Mouse (Mus musculus): ENCODE data around the gene Slc35f1.
"Not testable (repeated sequence)": the region's sequence is repeated elsewhere in the genome, so short reads cannot be mapped to it uniquely, and the experiment has no call there.

Slc35f1 gene

GRCm38 (mm10) chr10:52787075-52787474, 96.7 kb downstream of the Slc35f1 start:
- DNase-seq (ENCODE audit: low spot score), result no peak

GRCm38 (mm10) chr10:52791560-52791959, 101.2 kb downstream of the Slc35f1 start:
- no peak for DNase-seq (ENCODE audit: low spot score)

GRCm38 (mm10) chr10:52797454-52797853, 107.1 kb downstream of the Slc35f1 start:
- no peak for DNase-seq (ENCODE audit: low spot score)

- no peak for DNase-seq (ENCODE audit: low spot score)
Measured at GRCm38 (mm10) chr10:52807808-52808207, 117.5 kb downstream of the Slc35f1 start.

GRCm38 (mm10) chr10:52812861-52813260, 122.5 kb downstream of the Slc35f1 start:
- DNase-seq (ENCODE audit: low spot score), result no peak

GRCm38 (mm10) chr10:52814358-52814757, 124.0 kb downstream of the Slc35f1 start:
- no peak for DNase-seq (ENCODE audit: low spot score)

GRCm38 (mm10) chr10:52819661-52820060, 129.3 kb downstream of the Slc35f1 start:
- DNase-seq (ENCODE audit: low spot score), result no peak

GRCm38 (mm10) chr10:52822909-52823308, 132.6 kb downstream of the Slc35f1 start:
- no peak for DNase-seq (ENCODE audit: low spot score)

- DNase-seq (ENCODE audit: low spot score), result no peak
Measured at GRCm38 (mm10) chr10:52825746-52826145, 135.4 kb downstream of the Slc35f1 start.

- no peak for DNase-seq (ENCODE audit: low spot score)
Measured at GRCm38 (mm10) chr10:52840819-52841218, 150.5 kb downstream of the Slc35f1 start.

GRCm38 (mm10) chr10:52851994-52852393, 161.7 kb downstream of the Slc35f1 start:
- no peak for DNase-seq (ENCODE audit: low spot score)

GRCm38 (mm10) chr10:52860851-52861250, 170.5 kb downstream of the Slc35f1 start:
- no peak for DNase-seq (ENCODE audit: low spot score)

- no peak for DNase-seq (ENCODE audit: low spot score)
Measured at GRCm38 (mm10) chr10:52864936-52865335, 174.6 kb downstream of the Slc35f1 start.

GRCm38 (mm10) chr10:52871110-52871509, 180.8 kb downstream of the Slc35f1 start:
- DNase-seq (ENCODE audit: low spot score), result no peak

- no peak for DNase-seq (ENCODE audit: low spot score)
Measured at GRCm38 (mm10) chr10:52874133-52874532, 183.8 kb downstream of the Slc35f1 start.

GRCm38 (mm10) chr10:52874712-52875111, 184.4 kb downstream of the Slc35f1 start:
- no peak for DNase-seq (ENCODE audit: low spot score)

- DNase-seq (ENCODE audit: low spot score), result no peak
Measured at GRCm38 (mm10) chr10:52877263-52878021, 187.1 kb downstream of the Slc35f1 start.

- DNase-seq (ENCODE audit: low spot score), result no peak
Measured at GRCm38 (mm10) chr10:52878093-52878801, 187.9 kb downstream of the Slc35f1 start.

GRCm38 (mm10) chr10:52896724-52897123, 206.4 kb downstream of the Slc35f1 start:
- not testable (repeated sequence) for DNase-seq (ENCODE audit: low spot score)

GRCm38 (mm10) chr10:52904914-52905313, 214.6 kb downstream of the Slc35f1 start:
- DNase-seq (ENCODE audit: low spot score), result no peak

- no peak for DNase-seq (ENCODE audit: low spot score)
Measured at GRCm38 (mm10) chr10:52911762-52912161, 221.4 kb downstream of the Slc35f1 start.

- DNase-seq (ENCODE audit: low spot score), result no peak
Measured at GRCm38 (mm10) chr10:52918715-52919114, 228.4 kb downstream of the Slc35f1 start.

GRCm38 (mm10) chr10:52923143-52923542, 232.8 kb downstream of the Slc35f1 start:
- no peak for DNase-seq (ENCODE audit: low spot score)
